Mouse (Mus musculus) MEL (cell line): ENCODE results near the gene Gm28635. TPM values are rescaled to one million over a fixed set of nuclear protein-coding genes. Genes with fewer than 3 reads are reported as not detected.

Experiments
- DNase-seq: peaks from one replicate; pipeline ENCODE4 v3.0.0; 2011; ENCODE audit warnings: low read depth, low spot score
- H3K27ac ChIP-seq: 2 replicates; pipeline ENCODE4 v1.5.1; 2012; ENCODE audit warnings: low read depth, mild to moderate bottlenecking, control low read depth, low read length, moderate library complexity; ENCODE audit not compliant: control insufficient read depth
- H3K27me3 ChIP-seq, 2 experiments: fragments of 150-350 bp in 1 of 2; sonication (generic) in 1 of 2; 2 replicates each; pipeline ENCODE4 v1.6.1; 2012; ENCODE audit warnings: low read length in 2 of 2, mild to moderate bottlenecking in 2 of 2, improper control_type of control experiment in 1 of 2, moderate library complexity in 1 of 2; ENCODE audit not compliant: insufficient read depth in 2 of 2, control insufficient read depth in 1 of 2
- H3K36me3 ChIP-seq, 2 experiments: 2 replicates each; pipeline ENCODE4 v1.6.1; 2012 to 2014; ENCODE audit warnings: low read length in 2 of 2, improper control_type of control experiment in 1 of 2, inconsistent platforms in 1 of 2, mild to moderate bottlenecking in 1 of 2; ENCODE audit not compliant: insufficient read depth in 2 of 2, control insufficient read depth in 1 of 2
- H3K4me1 ChIP-seq, 2 experiments: fragments of 150-350 bp in 1 of 2; sonication (generic) in 1 of 2; 2 replicates each; pipeline ENCODE4 v1.6.1; 2012; ENCODE audit warnings: low read length in 2 of 2, improper control_type of control experiment in 1 of 2, mild to moderate bottlenecking in 1 of 2; ENCODE audit not compliant: insufficient read depth in 2 of 2, control insufficient read depth in 1 of 2
- H3K4me3 ChIP-seq, 2 experiments: fragments of 150-350 bp in 1 of 2; sonication (generic) in 1 of 2; 2 replicates each; pipeline ENCODE4 v1.5.1; 2012; ENCODE audit warnings: low read depth in 2 of 2, low read length in 2 of 2, mild to moderate bottlenecking in 2 of 2, moderate library complexity in 2 of 2, control low read depth in 1 of 2, improper control_type of control experiment in 1 of 2; ENCODE audit not compliant: control insufficient read depth in 1 of 2, insufficient read depth in 1 of 2
- H3K79me2 ChIP-seq: 2 replicates; pipeline ENCODE4 v1.6.1; 2012; ENCODE audit warnings: mild to moderate bottlenecking, low read length, moderate library complexity; ENCODE audit not compliant: control insufficient read depth, poor library complexity, insufficient read depth
- H3K9ac ChIP-seq: 2 replicates; pipeline ENCODE4 v1.6.1; 2012; ENCODE audit warnings: low read depth, mild to moderate bottlenecking, control low read depth, low read length, moderate library complexity; ENCODE audit not compliant: control insufficient read depth, poor library complexity, severe bottlenecking
- H3K9me3 ChIP-seq: fragments of 150-350 bp; sonication (generic); replicated peaks from 2 replicates; pipeline ENCODE4 v1.6.1; 2012; ENCODE audit warnings: mild to moderate bottlenecking, low read length, improper control_type of control experiment, moderate library complexity; ENCODE audit not compliant: insufficient read depth
- CHD2 ChIP-seq: IDR thresholded peaks from 2 replicates; pipeline ENCODE4 v1.6.1; 2011; ENCODE audit warnings: low read length, improper control_type of control experiment
- CTCF ChIP-seq, 3 experiments: IDR thresholded peaks in 2 of 3; conservative IDR thresholded peaks in 1 of 3; 2 replicates each; pipeline ENCODE4 v1.5.1; 2011 to 2012; ENCODE audit warnings: low read length in 3 of 3, low read depth in 2 of 3, mild to moderate bottlenecking in 2 of 3, improper control_type of control experiment in 1 of 3, inconsistent platforms in 1 of 3, mixed read lengths in 1 of 3, moderate library complexity in 1 of 3; ENCODE audit not compliant: control insufficient read depth in 1 of 3, insufficient read depth in 1 of 3, poor library complexity in 1 of 3, severe bottlenecking in 1 of 3
- MAX ChIP-seq: IDR thresholded peaks from 2 replicates; pipeline ENCODE4 v1.6.1; 2011; ENCODE audit warnings: low read length, improper control_type of control experiment
- MAZ ChIP-seq: IDR thresholded peaks from 2 replicates; pipeline ENCODE4 v1.6.1; 2012; ENCODE audit warnings: low read depth, mild to moderate bottlenecking, inconsistent platforms, low read length, improper control_type of control experiment
- RAD21 ChIP-seq: IDR thresholded peaks from 2 replicates; pipeline ENCODE4 v1.6.1; 2011; ENCODE audit warnings: mild to moderate bottlenecking, low read depth, low read length, improper control_type of control experiment
- SIN3A ChIP-seq: IDR thresholded peaks from 2 replicates; pipeline ENCODE4 v1.6.1; 2012; ENCODE audit warnings: low read length, improper control_type of control experiment, inconsistent platforms
- SMC3 ChIP-seq: IDR thresholded peaks from 2 replicates; pipeline ENCODE4 v1.6.1; 2011; ENCODE audit warnings: low read depth, low read length, improper control_type of control experiment
- USF1 ChIP-seq: IDR thresholded peaks from 2 replicates; pipeline ENCODE4 v1.6.1; 2014; ENCODE audit warnings: low read depth, mild to moderate bottlenecking, inconsistent platforms, low read length, improper control_type of control experiment, moderate library complexity
- ZC3H11A ChIP-seq: IDR thresholded peaks from 2 replicates; pipeline ENCODE4 v1.6.1; 2012; ENCODE audit warnings: low read depth, mild to moderate bottlenecking, inconsistent platforms, low read length, improper control_type of control experiment
- polyA plus RNA-seq, 2 experiments: library from polyadenylated mRNA; stranded (reverse) in 1 of 2; unstranded in 1 of 2; fragments of >175 nt in 1 of 2; fragments of >200 nt in 1 of 2; gene quantifications; 2 replicates each; pipeline versions ENCODE4 v1.2.1 to v1.2.4; 2012; ENCODE audit warnings: low replicate concordance in 2 of 2, low read depth in 1 of 2; ENCODE audit not compliant: insufficient read length in 2 of 2, insufficient read depth in 1 of 2, missing spikeins in 1 of 2
- total RNA-seq: library from RNA; depleted of rRNA; stranded (reverse); fragments of 300-350 nt; gene quantifications from 2 replicates; pipeline ENCODE4 v1.2.3, GENCODE M21; 2012; rRNA removed

The Gm28635 gene
- total and polyA plus RNA-seq, 3 experiments, result 0.19 TPM; not detected in 2

DNA sequence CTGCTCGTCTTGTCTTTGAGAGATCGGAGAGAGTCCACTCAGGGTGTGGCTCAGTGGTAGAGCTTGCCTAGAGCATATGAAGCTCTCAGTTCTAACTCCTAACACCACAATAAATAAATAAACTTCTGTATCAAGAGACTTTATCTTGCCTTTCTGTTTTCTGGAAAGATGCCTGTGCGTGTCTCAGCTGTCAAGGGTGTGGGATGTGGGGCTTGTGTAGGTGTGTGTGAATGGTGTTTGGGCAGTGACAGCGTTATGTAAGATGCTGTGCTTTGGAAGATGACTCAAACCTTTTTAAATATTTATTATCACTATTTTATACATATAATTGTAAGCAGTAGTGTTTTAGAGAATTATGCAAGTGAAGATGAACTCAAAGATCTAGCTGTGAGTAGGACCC is 103.7 kb downstream of the Gm28635 start (continued):
- TF ChIP-seq MAX, result no peak
- no peak for TF ChIP-seq USF1

DNA sequence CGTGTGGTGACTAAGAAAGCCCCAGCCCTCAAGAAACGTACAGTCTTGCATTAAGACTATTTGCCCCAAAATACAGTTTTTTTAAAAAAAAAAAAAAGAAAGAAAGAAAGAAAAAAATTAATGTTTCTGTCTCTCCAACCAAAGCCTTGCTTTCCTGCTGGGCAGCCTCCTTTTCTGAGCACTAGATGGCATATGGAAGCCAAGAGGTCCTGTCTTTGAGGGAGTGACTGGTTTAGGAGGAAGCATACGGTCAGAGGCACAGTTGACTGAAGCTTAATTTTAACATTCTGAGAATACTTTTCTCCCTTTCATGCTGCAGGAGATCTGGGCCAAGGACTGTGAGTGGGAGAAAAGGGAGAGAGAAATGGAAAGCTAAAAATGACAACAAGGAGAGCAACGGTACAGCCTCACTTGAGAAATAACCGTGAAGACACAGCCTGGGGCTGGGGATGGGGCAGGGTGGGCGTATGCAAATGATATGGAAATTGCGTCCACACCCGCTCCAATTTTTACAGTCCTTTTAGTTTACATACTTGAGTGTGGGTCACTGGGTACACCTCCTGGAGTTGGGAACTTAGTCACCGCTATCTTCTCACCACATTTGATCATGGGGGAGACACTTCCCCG is 120.8 kb downstream of the Gm28635 start:
- peak overlapping the region; percentile 37 to 57 for H3K4me3 ChIP-seq
- H3K36me3 ChIP-seq, result no peaks in the 10 kb centered on the region
- no peak overlapping the region for H3K9ac ChIP-seq
- no peak overlapping the region for H3K27ac ChIP-seq
- TF ChIP-seq ZC3H11A, result peak; percentile 40; the same call in 1 of the 2 replicates
- peak; percentile 64 for TF ChIP-seq SMC3
- TF ChIP-seq CTCF (IDR thresholded peaks at IDR 0.05 in 2 of 3, conservative IDR thresholded peaks at IDR 0.05 in 1 of 3; ENCODE audit: control insufficient read depth in 1 of 3, insufficient read depth in 1 of 3, low read depth in 2 of 3, low read length in 3 of 3, poor library complexity in 1 of 3, severe bottlenecking in 1 of 3), result peak in 2 of 3 experiments; percentile 40 to 57; a peak in 4 of 6 replicates
- TF ChIP-seq MAZ, result no peak
- TF ChIP-seq SIN3A, result peak; percentile 25; the same call in 1 of the 2 replicates
- TF ChIP-seq RAD21, result peak; percentile 54
- no peak for TF ChIP-seq CHD2
- DNase-seq, result peak; percentile 65
- H3K4me1 ChIP-seq, result no peaks in the 10 kb centered on the region
- H3K9me3 ChIP-seq, result no peaks in the 10 kb centered on the region
- no peaks in the 10 kb centered on the region for H3K79me2 ChIP-seq
- H3K27me3 ChIP-seq, result peaks cover 6 to 7% of the 10 kb centered on the region in 2 experiments; a peak in 3 of 4 replicates

Other genes with a start within 250 kb of the Gm28635 start
- 0.82 and 1.1 TPM in 2 replicates for gene Tfpi, start 201.3 kb downstream of the Gm28635 start, total RNA-seq
- gene Tfpi, start 201.3 kb downstream of the Gm28635 start, polyA plus RNA-seq, result 1 to 10 TPM in 1 of 2 experiments, not detected in 1; 2.5 TPM
- 11.5 and 12.7 TPM in 2 replicates for gene Ctnnd1, start 27.3 kb downstream of the Gm28635 start, total RNA-seq
- gene Ctnnd1, start 27.3 kb downstream of the Gm28635 start, polyA plus RNA-seq, result 10 to 100 TPM in 1 of 2 experiments, not detected in 1; 31.6 TPM
- gene Btbd18, start 19.0 kb downstream of the Gm28635 start, total RNA-seq, result 0.04 TPM in 1 of 2 replicates, not detected in the other
- gene Btbd18, start 19.0 kb downstream of the Gm28635 start, polyA plus RNA-seq, result under 1 TPM in 1 of 2 experiments, not detected in 1; 0.07 TPM
- gene Selenoh, start 7.3 kb downstream of the Gm28635 start, total RNA-seq, result 79.0 and 89.9 TPM in 2 replicates
- gene Selenoh, start 7.3 kb downstream of the Gm28635 start, polyA plus RNA-seq, result 10 to 100 TPM in 1 of 2 experiments, not detected in 1; 70.7 TPM
- gene Med19, start 361 bp upstream of the Gm28635 start, total RNA-seq, result 13.9 and 18.8 TPM in 2 replicates
- gene Med19, start 361 bp upstream of the Gm28635 start, polyA plus RNA-seq, result 10 to 100 TPM in 1 of 2 experiments, not detected in 1; 26.0 TPM
- 54.2 and 66.8 TPM in 2 replicates for gene Tmx2, start 1.1 kb upstream of the Gm28635 start, total RNA-seq
- gene Tmx2, start 1.1 kb upstream of the Gm28635 start, polyA plus RNA-seq, result 10 to 100 TPM in 1 of 2 experiments, not detected in 1; 64.6 TPM
- gene Zdhhc5, start 37.1 kb upstream of the Gm28635 start, total RNA-seq, result 26.4 and 29.3 TPM in 2 replicates
- 10 to 100 TPM in 1 of 2 experiments, not detected in 1; 42.9 TPM for gene Zdhhc5, start 37.1 kb upstream of the Gm28635 start, polyA plus RNA-seq
- 27.1 and 29.1 TPM in 2 replicates for gene Clp1, start 49.3 kb upstream of the Gm28635 start, total RNA-seq
- 10 to 100 TPM in 1 of 2 experiments, not detected in 1; 29.8 TPM for gene Clp1, start 49.3 kb upstream of the Gm28635 start, polyA plus RNA-seq
- gene Ypel4, start 56.0 kb upstream of the Gm28635 start, total RNA-seq, result not detected in 2 replicates
- under 1 TPM in 1 of 2 experiments, not detected in 1; 0.06 TPM for gene Ypel4, start 56.0 kb upstream of the Gm28635 start, polyA plus RNA-seq
- not detected in 2 replicates for gene Gm19426, start 65.6 kb upstream of the Gm28635 start, total RNA-seq
- gene Gm19426, start 65.6 kb upstream of the Gm28635 start, polyA plus RNA-seq, result not detected
- gene Serping1, start 97.4 kb upstream of the Gm28635 start, total RNA-seq, result not detected in 2 replicates
- not detected for gene Serping1, start 97.4 kb upstream of the Gm28635 start, polyA plus RNA-seq
- 8.8 and 17.5 TPM in 2 replicates for gene Ube2l6, start 120.8 kb upstream of the Gm28635 start, total RNA-seq
- gene Ube2l6, start 120.8 kb upstream of the Gm28635 start, polyA plus RNA-seq, result 10 to 100 TPM in 1 of 2 experiments, not detected in 1; 37.0 TPM
- gene Smtnl1, start 144.6 kb upstream of the Gm28635 start, total RNA-seq, result not detected in 2 replicates
- not detected for gene Smtnl1, start 144.6 kb upstream of the Gm28635 start, polyA plus RNA-seq
- gene Timm10, start 149.0 kb upstream of the Gm28635 start, total RNA-seq, result 165 and 193 TPM in 2 replicates
- gene Timm10, start 149.0 kb upstream of the Gm28635 start, polyA plus RNA-seq, result 100 to 1,000 TPM in 1 of 2 experiments, not detected in 1; 129 TPM
- 93.3 and 131 TPM in 2 replicates for gene Slc43a1, start 160.8 kb upstream of the Gm28635 start, total RNA-seq
- gene Slc43a1, start 160.8 kb upstream of the Gm28635 start, polyA plus RNA-seq, result 100 to 1,000 TPM in 1 of 2 experiments, 10 to 100 TPM in 1; 69.8 to 108 TPM
- gene Rtn4rl2, start 208.7 kb upstream of the Gm28635 start, total RNA-seq, result 0.12 TPM in 1 of 2 replicates, not detected in the other
- 1 to 10 TPM in 1 of 2 experiments, not detected in 1; 1.1 TPM for gene Rtn4rl2, start 208.7 kb upstream of the Gm28635 start, polyA plus RNA-seq